Mouse (Mus musculus) layer of hippocampus, postnatal 25 days (tissue): ENCODE measurements around the gene Tcta. TPM values are rescaled to one million over a fixed set of nuclear protein-coding genes. Genes with fewer than 3 reads are reported as not detected.
"Not testable (repeated sequence)": the region's sequence is repeated elsewhere in the genome, so short reads cannot be mapped to it uniquely, and the experiment has no call there.

Experiments used
- DNase-seq, 2 experiments: peaks; one replicate each; pipeline ENCODE4 v3.0.0; 2022; ENCODE audit warnings: mixed read lengths in 2 of 2, low spot score in 1 of 2; ENCODE audit errors: extremely low spot score in 1 of 2
- total RNA-seq, 2 experiments: library from RNA; stranded (reverse); gene quantifications; 2 replicates each; pipeline ENCODE4 v1.2.3; 2021

Tcta gene
- 10 to 100 TPM; 36.0 to 37.9 TPM for total RNA-seq

GRCm38 (mm10) chr9:108305629-108306520 is at the start of gene Tcta, which contains the start of gene Rhoa:
Gene Tcta (minus strand): TSS chr9:108306160.
Gene Rhoa (plus strand): TSS chr9:108306129.
- DNase-seq = peak; percentile 90 to 91

GRCm38 (mm10) chr9:108349727-108350126 is 43.8 kb upstream of the Tcta start:
- no peak for DNase-seq

GRCm38 (mm10) chr9:108348290-108348680 is 42.3 kb upstream of the Tcta start:
- no peak for DNase-seq

- peak; percentile 63 to 75 for DNase-seq
These were observed 41.8 kb upstream of the Tcta start, which contains the start of gene Usp4 for GRCm38 (mm10) chr9:108347540-108348289. Gene Usp4 (plus strand): TSS chr9:108347853.

GRCm38 (mm10) chr9:108347024-108347423 is 41.1 kb upstream of the Tcta start:
- DNase-seq = no peak

- no peak for DNase-seq
These were observed 38.5 kb upstream of the Tcta start for GRCm38 (mm10) chr9:108344471-108344870.

GRCm38 (mm10) chr9:108343835-108344234 is 37.9 kb upstream of the Tcta start:
- no peak for DNase-seq

GRCm38 (mm10) chr9:108343331-108343730 is 37.4 kb upstream of the Tcta start:
- DNase-seq = no peak

- no peak for DNase-seq
These were observed 36.4 kb upstream of the Tcta start for GRCm38 (mm10) chr9:108342301-108342831.

GRCm38 (mm10) chr9:108341801-108342200 is 35.8 kb upstream of the Tcta start:
- DNase-seq = no peak

- no peak for DNase-seq
These were observed 35.1 kb upstream of the Tcta start for GRCm38 (mm10) chr9:108341139-108341475.

- DNase-seq = no peak
These were observed 34.5 kb upstream of the Tcta start for GRCm38 (mm10) chr9:108340258-108341138.

GRCm38 (mm10) chr9:108339886-108340257 is 33.9 kb upstream of the Tcta start:
- DNase-seq = no peak

GRCm38 (mm10) chr9:108338886-108339781 is 33.2 kb upstream of the Tcta start, which contains the start of gene Gpx1:
Gene Gpx1 (plus strand): TSS chr9:108338903.
- DNase-seq = peak; percentile 56 to 68

- no peak for DNase-seq
These were observed 32.6 kb upstream of the Tcta start for GRCm38 (mm10) chr9:108338551-108338885.

GRCm38 (mm10) chr9:108337848-108338550 is 32.0 kb upstream of the Tcta start:
- no peak for DNase-seq

- DNase-seq = no peak
These were observed 19.9 kb upstream of the Tcta start for GRCm38 (mm10) chr9:108325811-108326210.

GRCm38 (mm10) chr9:108324784-108325183 is 18.8 kb upstream of the Tcta start:
- no peak for DNase-seq

GRCm38 (mm10) chr9:108322054-108322453 is 16.1 kb upstream of the Tcta start:
- DNase-seq = not testable (repeated sequence)
